Comparison of ENCODE assay signal across 11 mouse cellular contexts in genomic region chr17:36988475-36988874, GRCm38 (mm10). TPM values are rescaled to one million over a fixed set of nuclear protein-coding genes. Genes with fewer than 3 reads are reported as not detected.
DNase-seq lines count a peak whose midpoint lies in the region; ATAC-seq lines count a peak whose summit lies in the region.
"Had no signal": no experiment of that assay in that cellular context is flagged by ENCODE, and none has a peak within 500 bp of the region (broad histone marks: within the 10 kb centered on the region; RNA-seq: fewer than 3 reads in every experiment).

No protein-coding gene starts in this region.

- H3K27me3 ChIP-seq in kidney, embryonic 14.5 days (ENCODE audit: control insufficient read depth, insufficient read depth, low read length) = peaks cover 23% of the 10 kb centered on the region
- H3K27me3 ChIP-seq in hindbrain, embryonic 12.5 days = peaks cover 30% of the 10 kb centered on the region
- peaks cover 20% of the 10 kb centered on the region for H3K27me3 ChIP-seq in midbrain, embryonic 15.5 days (replicated peaks)

- no peak overlapping the region for H3K9ac ChIP-seq in kidney, embryonic 14.5 days (ENCODE audit: low read depth, low read length)
- 0 out of 2 replicates have a peak overlapping the region, but pooled peaks have one; percentile 32 for H3K9ac ChIP-seq in hindbrain, embryonic 12.5 days
- H3K9ac ChIP-seq in midbrain, embryonic 15.5 days = no peak overlapping the region
- H3K9ac ChIP-seq: liver, embryonic 15.5 days had no signal

- WGBS in kidney, embryonic 14.5 days = 7% methylated on average over 24 of the region's 24 CpGs
- 8% methylated on average over 24 of the region's 24 CpGs for WGBS in hindbrain, embryonic 12.5 days
- WGBS in midbrain, embryonic 15.5 days = 8% methylated on average over 24 of the region's 24 CpGs

- no peak overlapping the region for H3K27ac ChIP-seq in kidney, embryonic 14.5 days (ENCODE audit: low read depth, low read length)
- H3K27ac ChIP-seq in hindbrain, embryonic 12.5 days = no peak overlapping the region
- no peak overlapping the region for H3K27ac ChIP-seq in midbrain, embryonic 15.5 days
- H3K27ac ChIP-seq: liver, embryonic 15.5 days had no signal

- no peaks in the 10 kb centered on the region for H3K4me1 ChIP-seq in kidney, embryonic 14.5 days (ENCODE audit: control insufficient read depth, insufficient read depth, low read length)
- H3K4me1 ChIP-seq in hindbrain, embryonic 12.5 days = no peaks in the 10 kb centered on the region
- no peaks in the 10 kb centered on the region for H3K4me1 ChIP-seq in midbrain, embryonic 15.5 days
- H3K4me1 ChIP-seq: liver, embryonic 15.5 days had no signal

- H3K36me3 ChIP-seq in kidney, embryonic 14.5 days (ENCODE audit: control insufficient read depth, insufficient read depth, low read length) = no peaks in the 10 kb centered on the region
- no peaks in the 10 kb centered on the region for H3K36me3 ChIP-seq in hindbrain, embryonic 12.5 days
- H3K36me3 ChIP-seq in midbrain, embryonic 15.5 days (replicated peaks) = no peaks in the 10 kb centered on the region
- H3K36me3 ChIP-seq: G1E; liver, embryonic 15.5 days had no signal

- no peak for DNase-seq in kidney, adult 9 months
- DNase-seq in urinary bladder, postnatal 25 days (ENCODE audit: low spot score) = no peak
- no peak for DNase-seq in thymus, postnatal 25 days
- no peak for DNase-seq in cerebellum, adult 8-10 months
- DNase-seq: kidney, adult 8-10 months had no signal

- no peak; the same call in 1 of the 2 replicates for ATAC-seq in kidney, embryonic 14.5 days (ENCODE audit: low FRiP score, low TSS enrichment)
- ATAC-seq in common myeloid progenitor, adult 5-6 weeks (replicated peaks; ENCODE audit: low read depth, poor library complexity, severe bottlenecking) = 0 out of 2 replicates have a peak, but pooled peaks have one; percentile 4
- no peak for ATAC-seq in hindbrain, embryonic 12.5 days (ENCODE audit: low FRiP score)
- no peak for ATAC-seq in midbrain, embryonic 15.5 days (replicated peaks)

- peak overlapping the region; percentile 16 for H3K4me2 ChIP-seq in kidney, embryonic 14.5 days (replicated peaks; ENCODE audit: low read depth, low read length)
- peak overlapping the region; percentile 9; the same call in 1 of the 2 replicates for H3K4me2 ChIP-seq in hindbrain, embryonic 12.5 days (replicated peaks)
- H3K4me2 ChIP-seq in midbrain, embryonic 15.5 days = peak overlapping the region; percentile 25; the same call in 1 of the 2 replicates
- H3K4me2 ChIP-seq: liver, embryonic 15.5 days had no signal

- H3K4me3 ChIP-seq in kidney, embryonic 14.5 days (ENCODE audit: low read length) = peak overlapping the region; percentile 15; the same call in 1 of the 2 replicates
- 0 out of 2 replicates have a peak overlapping the region, but pooled peaks have one; percentile 13 for H3K4me3 ChIP-seq in hindbrain, embryonic 12.5 days
- no peak overlapping the region for H3K4me3 ChIP-seq in midbrain, embryonic 15.5 days
- H3K4me3 ChIP-seq: liver, embryonic 15.5 days had no signal

- H3K9me3 ChIP-seq in kidney, embryonic 14.5 days (ENCODE audit: control insufficient read depth, low read length) = no peaks in the 10 kb centered on the region
- H3K9me3 ChIP-seq in hindbrain, embryonic 12.5 days (replicated peaks) = no peaks in the 10 kb centered on the region
- H3K9me3 ChIP-seq in midbrain, embryonic 15.5 days = no peaks in the 10 kb centered on the region
- H3K9me3 ChIP-seq: G1E; liver, embryonic 15.5 days had no signal

RNA-seq across cellular contexts. Expression of gene H2-M5, which starts 0.9 kb away (rescaled TPM):
- polyA plus RNA-seq in kidney, embryonic 14.5 days (2014; fragmentation: Nextera tagmentation; extraction: Ambion mirVana) = 0.16 and 0.39 TPM in 2 replicates
- not detected in 2 replicates for total RNA-seq in common myeloid progenitor, adult 5-6 weeks (2017)
- polyA plus RNA-seq in hindbrain, embryonic 12.5 days (2016; fragmentation: Nextera tagmentation; extraction: Ambion mirVana) = 1.6 and 2.3 TPM in 2 replicates
- polyA plus RNA-seq in midbrain, embryonic 15.5 days (2015; fragmentation: Nextera tagmentation; extraction: Ambion mirVana) = 3.4 and 3.8 TPM in 2 replicates
- polyA plus RNA-seq: G1E; liver, embryonic 15.5 days had no signal

RNA-seq across cellular contexts. Expression of gene 2410137M14Rik, which starts 7.4 kb away (rescaled TPM):
- polyA plus RNA-seq in kidney, embryonic 14.5 days (2014; fragmentation: Nextera tagmentation; extraction: Ambion mirVana) = not detected in 2 replicates
- total RNA-seq in common myeloid progenitor, adult 5-6 weeks (2017) = not detected in 2 replicates
- 0.50 TPM in 1 of 2 replicates, not detected in the other for polyA plus RNA-seq in hindbrain, embryonic 12.5 days (2016; fragmentation: Nextera tagmentation; extraction: Ambion mirVana)
- polyA plus RNA-seq in midbrain, embryonic 15.5 days (2015; fragmentation: Nextera tagmentation; extraction: Ambion mirVana) = 0.40 and 0.68 TPM in 2 replicates
- polyA plus RNA-seq: G1E; liver, embryonic 15.5 days had no signal

RNA-seq across cellular contexts. Expression of gene Zfp57, which starts 12.5 kb away (rescaled TPM):
- polyA plus RNA-seq in kidney, embryonic 14.5 days (2014; fragmentation: Nextera tagmentation; extraction: Ambion mirVana) = 44.6 and 67.5 TPM in 2 replicates
- total RNA-seq in common myeloid progenitor, adult 5-6 weeks (2017) = 1.1 and 2.9 TPM in 2 replicates
- polyA plus RNA-seq in hindbrain, embryonic 12.5 days (2016; fragmentation: Nextera tagmentation; extraction: Ambion mirVana) = 208 and 223 TPM in 2 replicates
- 289 and 324 TPM in 2 replicates for polyA plus RNA-seq in midbrain, embryonic 15.5 days (2015; fragmentation: Nextera tagmentation; extraction: Ambion mirVana)
- polyA plus RNA-seq: G1E had no signal

RNA-seq across cellular contexts. Expression of gene Znrd1as, which starts 30.1 kb away (rescaled TPM):
- 6.6 and 10.3 TPM in 2 replicates for polyA plus RNA-seq in kidney, embryonic 14.5 days (2014; fragmentation: Nextera tagmentation; extraction: Ambion mirVana)
- 7.8 and 9.0 TPM in 2 replicates for total RNA-seq in common myeloid progenitor, adult 5-6 weeks (2017)
- polyA plus RNA-seq in hindbrain, embryonic 12.5 days (2016; fragmentation: Nextera tagmentation; extraction: Ambion mirVana) = 5.0 and 6.6 TPM in 2 replicates
- polyA plus RNA-seq in midbrain, embryonic 15.5 days (2015; fragmentation: Nextera tagmentation; extraction: Ambion mirVana) = 4.7 and 4.9 TPM in 2 replicates

RNA-seq across cellular contexts. Expression of gene Znrd1, which starts 30.1 kb away (rescaled TPM):
- 97.6 and 130 TPM in 2 replicates for polyA plus RNA-seq in kidney, embryonic 14.5 days (2014; fragmentation: Nextera tagmentation; extraction: Ambion mirVana)
- 35.6 and 37.3 TPM in 2 replicates for total RNA-seq in common myeloid progenitor, adult 5-6 weeks (2017)
- polyA plus RNA-seq in hindbrain, embryonic 12.5 days (2016; fragmentation: Nextera tagmentation; extraction: Ambion mirVana) = 70.7 and 77.0 TPM in 2 replicates
- polyA plus RNA-seq in midbrain, embryonic 15.5 days (2015; fragmentation: Nextera tagmentation; extraction: Ambion mirVana) = 51.0 and 52.7 TPM in 2 replicates
